Mouse (Mus musculus) bone marrow macrophage, adult 2 months (primary cell): Measurements from ENCODE around the gene Trim14.

Experiments
- CTCF ChIP-seq: IDR thresholded peaks from 2 replicates; pipeline ENCODE4 v1.5.1; 2012; ENCODE audit warnings: low read depth, mild to moderate bottlenecking, low read length, moderate library complexity
- POLR2A ChIP-seq: IDR thresholded peaks from 2 replicates; pipeline ENCODE4 v1.6.1; 2012; ENCODE audit warnings: mild to moderate bottlenecking, low read depth, low read length, borderline replicate concordance

- no peak for TF ChIP-seq POLR2A
- TF ChIP-seq CTCF: no peak
These were observed 679 bp downstream of the Trim14 start for GRCm38 (mm10) chr4:46535094-46535830.
